In genomic region chr16:21946761-21947715, GRCm38 (mm10) we compare ENCODE assay signal across 8 mouse cellular contexts. TPM values are rescaled to one million over a fixed set of nuclear protein-coding genes. Genes with fewer than 3 reads are reported as not detected.
DNase-seq lines count a peak whose midpoint lies in the region; ATAC-seq lines count a peak whose summit lies in the region.

Tmem41a (minus strand) TSS chr16:21947552.

- H3K36me3 ChIP-seq in hindbrain, embryonic 16.5 days (ENCODE audit: control insufficient read depth, insufficient read depth, low read length) = no peaks in the 10 kb centered on the region
- no peaks in the 10 kb centered on the region for H3K36me3 ChIP-seq in macrophage (ENCODE audit: inconsistent target)

- H3K4me1 ChIP-seq in hindbrain, embryonic 16.5 days (ENCODE audit: control insufficient read depth, insufficient read depth, low read depth, low read length) = peaks cover 9% of the 10 kb centered on the region

- WGBS in hindbrain, embryonic 16.5 days = under 1% methylated on average over 51 of the region's 63 CpGs
- 4% methylated on average over 63 of the region's 63 CpGs for WGBS in macrophage (ENCODE audit: missing documents)

- H3K4me2 ChIP-seq in hindbrain, embryonic 16.5 days (ENCODE audit: low read length) = peak within 1 kb of the TSS; percentile 82

- peak; percentile 98 for ATAC-seq in hindbrain, embryonic 16.5 days

- DNase-seq in WW6 (ENCODE audit: low read depth, low spot score) = peak; percentile 68
- DNase-seq in cerebellum, postnatal 4 days (ENCODE audit: low spot score in 2 of 2) = peak; percentile 73 to 87
- DNase-seq in gastrocnemius, adult 18-20 months (ENCODE audit: low spot score) = peak; percentile 87
- DNase-seq in left cerebral cortex, adult 18-20 months (ENCODE audit: low spot score in 2 of 2) = peak; percentile 88 to 92
- peak; percentile 93 for DNase-seq in right cerebral cortex, adult 18-20 months
- DNase-seq in urinary bladder, postnatal 10 days (ENCODE audit: low spot score) = peak; percentile 45

- H3K9me3 ChIP-seq in hindbrain, embryonic 16.5 days (ENCODE audit: control insufficient read depth, low read length) = no peaks in the 10 kb centered on the region

- peak within 1 kb of the TSS; percentile 88 for H3K9ac ChIP-seq in hindbrain, embryonic 16.5 days (ENCODE audit: low read depth, low read length)

- peak within 1 kb of the TSS; percentile 82 for H3K27ac ChIP-seq in hindbrain, embryonic 16.5 days (ENCODE audit: low read depth, low read length)
- no peak within 1 kb of the TSS for H3K27ac ChIP-seq in macrophage

- no peaks in the 10 kb centered on the region for H3K27me3 ChIP-seq in hindbrain, embryonic 16.5 days (replicated peaks; ENCODE audit: control insufficient read depth, insufficient read depth, low read length)

- H3K4me3 ChIP-seq in hindbrain, embryonic 16.5 days (ENCODE audit: low read length) = peak within 1 kb of the TSS; percentile 84
- H3K4me3 ChIP-seq in macrophage (ENCODE audit: inconsistent target) = peak within 1 kb of the TSS; percentile 54

- no peaks in the 10 kb centered on the region for H3K79me2 ChIP-seq in macrophage (ENCODE audit: inconsistent target)

RNA-seq across cellular contexts. Expression of gene Tmem41a, which starts in this region (rescaled TPM):
- total RNA-seq in gastrocnemius, adult 18-20 months (2021) = 1 to 10 TPM; 3.9 to 4.6 TPM
- 51.5 and 53.6 TPM in 2 replicates for polyA plus RNA-seq in hindbrain, embryonic 16.5 days (2015; fragmentation: Nextera tagmentation; extraction: Ambion mirVana)
- 10 to 100 TPM; 18.2 to 19.9 TPM for total RNA-seq in left cerebral cortex, adult 18-20 months (2021)
- total RNA-seq in macrophage (2018; cell fraction: chromatin; rRNA removed) = 1 to 10 TPM in 14 of 26 experiments, under 1 TPM in 4, not detected in 8; 0.63 to 4.8 (median 1.9) TPM
- 10 to 100 TPM in 1 of 26 experiments, 1 to 10 TPM in 25; 3.7 to 10.3 (median 6.8) TPM for total RNA-seq in macrophage (2018; cell fraction: cytosol; rRNA removed)
- total RNA-seq in macrophage (2018; cell fraction: nucleus; rRNA removed) = 1 to 10 TPM; 1.1 to 9.9 (median 4.0) TPM
- 5.9 to 9.7 TPM (median 6.1 TPM) in 3 replicates for polyA plus RNA-seq in macrophage (2018)
